Mouse (Mus musculus): ENCODE measurements around the gene Gja5. TPM values are rescaled to one million over a fixed set of nuclear protein-coding genes. Genes with fewer than 3 reads are reported as not detected.

The Gja5 gene
- polyA plus RNA-seq, 1 experiment from 2014 or later = 2.0 TPM

GRCm38 (mm10) chr3:97118313-97118712 is 213.8 kb downstream of the Gja5 start:
- no peaks in the 10 kb centered on the region for H3K4me1 ChIP-seq (ENCODE audit: control insufficient read depth, insufficient read depth, low read length)
- H3K27me3 ChIP-seq (ENCODE audit: control insufficient read depth, insufficient read depth, low read depth, low read length) = no peaks in the 10 kb centered on the region
- WGBS = 58% methylated on average over 12 of the region's 12 CpGs
- no peak overlapping the region for H3K4me3 ChIP-seq (ENCODE audit: low read depth, low read length)
- no peak for ATAC-seq
- H3K4me2 ChIP-seq (ENCODE audit: low read length) = no peak overlapping the region
- H3K9ac ChIP-seq (ENCODE audit: low read depth, low read length) = no peak overlapping the region
- H3K9me3 ChIP-seq (replicated peaks; ENCODE audit: control insufficient read depth, low read length, poor library complexity, severe bottlenecking) = 0 out of 2 replicates have a peak, but pooled peaks cover 2% of the 10 kb centered on the region
- no peaks in the 10 kb centered on the region for H3K36me3 ChIP-seq (ENCODE audit: control insufficient read depth, insufficient read depth, low read length)
- no peak overlapping the region for H3K27ac ChIP-seq (ENCODE audit: low read length)

DNA sequence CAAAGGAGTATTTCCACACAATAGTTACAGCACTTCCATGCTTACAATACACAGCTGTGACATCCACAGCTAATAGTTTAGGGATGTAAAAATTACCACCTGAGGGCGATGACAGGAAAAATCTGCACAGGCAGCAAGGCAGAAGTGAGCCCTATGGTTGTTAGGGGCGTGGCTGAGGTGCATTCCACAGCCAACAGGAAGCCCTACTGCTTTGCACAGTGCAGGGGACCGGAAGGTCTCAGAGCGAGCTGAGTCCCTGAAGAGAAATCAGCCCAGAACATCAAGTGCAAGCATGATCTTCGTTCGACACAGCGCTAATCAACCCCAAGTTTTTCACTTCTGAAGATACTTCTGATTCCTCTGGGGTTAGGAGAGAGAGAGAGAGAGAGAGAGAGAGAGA is 219.7 kb downstream of the Gja5 start:
- Histone ChIP-seq H3K4me3 (ENCODE audit: low read depth, low read length) (no peak overlapping the region), H3K36me3 (ENCODE audit: control insufficient read depth, insufficient read depth, low read length) (no peaks in the 10 kb centered on the region), H3K4me2 (ENCODE audit: low read length) (no peak overlapping the region), H3K27me3 (ENCODE audit: control insufficient read depth, insufficient read depth, low read depth, low read length) (no peaks in the 10 kb centered on the region), H3K4me1 (ENCODE audit: control insufficient read depth, insufficient read depth, low read length) (no peaks in the 10 kb centered on the region), H3K9me3 (replicated peaks; ENCODE audit: control insufficient read depth, low read length, poor library complexity, severe bottlenecking) (no peaks in the 10 kb centered on the region), H3K9ac (ENCODE audit: low read depth, low read length) (no peak overlapping the region), H3K27ac (ENCODE audit: low read length) (no peak overlapping the region)
- 64% methylated on average over 7 of the region's 7 CpGs for WGBS
- no peak for ATAC-seq

Other genes with a start within 250 kb of the Gja5 start
- 2.9 and 3.2 TPM in 2 replicates for gene Ankrd35, start 234.6 kb upstream of the Gja5 start, polyA plus RNA-seq (2015; fragmentation: Nextera tagmentation; extraction: Ambion mirVana)
- 38.7 and 41.6 TPM in 2 replicates for gene Pias3, start 208.3 kb upstream of the Gja5 start, polyA plus RNA-seq (2015; fragmentation: Nextera tagmentation; extraction: Ambion mirVana)
- gene Nudt17, start 196.1 kb upstream of the Gja5 start, polyA plus RNA-seq (2015; fragmentation: Nextera tagmentation; extraction: Ambion mirVana) = 16.0 and 17.2 TPM in 2 replicates
- 33.3 and 34.0 TPM in 2 replicates for gene Polr3c, start 177.1 kb upstream of the Gja5 start, polyA plus RNA-seq (2015; fragmentation: Nextera tagmentation; extraction: Ambion mirVana)
- gene Rnf115, start 177.0 kb upstream of the Gja5 start, polyA plus RNA-seq (2015; fragmentation: Nextera tagmentation; extraction: Ambion mirVana) = 71.4 and 75.8 TPM in 2 replicates
- 0.60 and 0.68 TPM in 2 replicates for gene Pdzk1, start 75.4 kb upstream of the Gja5 start, polyA plus RNA-seq (2015; fragmentation: Nextera tagmentation; extraction: Ambion mirVana)
- gene Cd160, start 75.3 kb upstream of the Gja5 start, polyA plus RNA-seq (2015; fragmentation: Nextera tagmentation; extraction: Ambion mirVana) = 0.27 and 0.48 TPM in 2 replicates
- 36.3 and 41.2 TPM in 2 replicates for gene Gpr89, start 653 bp downstream of the Gja5 start, polyA plus RNA-seq (2015; fragmentation: Nextera tagmentation; extraction: Ambion mirVana)
- 0.04 TPM in 1 of 2 replicates, not detected in the other for gene Gja8, start 21.3 kb downstream of the Gja5 start, polyA plus RNA-seq (2015; fragmentation: Nextera tagmentation; extraction: Ambion mirVana)

Data from midbrain, embryonic 16.5 days (tissue).